Mouse (Mus musculus): ENCODE measurements around the gene Plac1.
A peak's percentile ranks its signal among the peaks of the same experiment; 100 is the strongest.
"Not testable (repeated sequence)": the region's sequence is repeated elsewhere in the genome, so short reads cannot be mapped to it uniquely, and the experiment has no call there.

Plac1 gene

GRCm38 (mm10) chrX:53240011-53240410, at the start of gene Plac1:
Plac1 (minus strand) TSS chrX:53240111.
- no peak for DNase-seq

- DNase-seq = no peak
These were observed 48.0 kb upstream of the Plac1 start for GRCm38 (mm10) chrX:53287924-53288323.

- no peak for DNase-seq
These were observed 33.2 kb upstream of the Plac1 start, which contains the start of gene Fam122c for GRCm38 (mm10) chrX:53273124-53273523. Fam122c (plus strand) TSS chrX:53273424.

- DNase-seq = not testable (repeated sequence)
These were observed 31.7 kb upstream of the Plac1 start for GRCm38 (mm10) chrX:53271628-53272027.

- DNase-seq = no peak
These were observed 30.1 kb upstream of the Plac1 start for GRCm38 (mm10) chrX:53270063-53270432.

GRCm38 (mm10) chrX:53269289-53270062, 29.6 kb upstream of the Plac1 start, which contains the start of gene Fam122b:
Fam122b (minus strand) TSS chrX:53269805.
- DNase-seq = peak; percentile 93

- peak; percentile 53 for DNase-seq
These were observed 28.9 kb upstream of the Plac1 start for GRCm38 (mm10) chrX:53268856-53269255.

GRCm38 (mm10) chrX:53266186-53266585, 26.3 kb upstream of the Plac1 start:
- no peak for DNase-seq

- DNase-seq = peak; percentile 13
These were observed 15.3 kb upstream of the Plac1 start for GRCm38 (mm10) chrX:53255195-53255594.

GRCm38 (mm10) chrX:53237971-53238370, 1.9 kb downstream of the Plac1 start:
- no peak for DNase-seq

GRCm38 (mm10) chrX:53236404-53236803, 3.5 kb downstream of the Plac1 start:
- DNase-seq = no peak

GRCm38 (mm10) chrX:53233689-53234088, 6.2 kb downstream of the Plac1 start:
- peak; percentile 7 for DNase-seq

GRCm38 (mm10) chrX:53231965-53232364, 7.9 kb downstream of the Plac1 start:
- no peak for DNase-seq

GRCm38 (mm10) chrX:53224353-53224944, 15.5 kb downstream of the Plac1 start:
- no peak for DNase-seq

- no peak for DNase-seq
These were observed 19.1 kb downstream of the Plac1 start for GRCm38 (mm10) chrX:53220855-53221254.

GRCm38 (mm10) chrX:53214557-53215229, 25.2 kb downstream of the Plac1 start:
- DNase-seq = no peak

GRCm38 (mm10) chrX:53213838-53214237, 26.1 kb downstream of the Plac1 start:
- DNase-seq = no peak

- no peak for DNase-seq
These were observed 27.4 kb downstream of the Plac1 start for GRCm38 (mm10) chrX:53212485-53212884.

- DNase-seq = peak; percentile 39
These were observed 28.0 kb downstream of the Plac1 start for GRCm38 (mm10) chrX:53211756-53212483.

GRCm38 (mm10) chrX:53209431-53209830, 30.5 kb downstream of the Plac1 start:
- no peak for DNase-seq

- no peak for DNase-seq
These were observed 35.1 kb downstream of the Plac1 start for GRCm38 (mm10) chrX:53204690-53205311.

GRCm38 (mm10) chrX:53201616-53202015, 38.3 kb downstream of the Plac1 start:
- no peak for DNase-seq

GRCm38 (mm10) chrX:53197681-53198080, 42.2 kb downstream of the Plac1 start:
- DNase-seq = no peak
